Mouse (Mus musculus) liver, embryonic 13.5 days (tissue): ENCODE data around the gene Fam198b. TPM values are rescaled to one million over a fixed set of nuclear protein-coding genes. Genes with fewer than 3 reads are reported as not detected.
A peak's percentile ranks its signal among the peaks of the same experiment; 100 is the strongest.

Source experiments
- ATAC-seq: fragments of 200-750 bp; cut with Nextera tagmentation; 2 replicates; pipeline ENCODE4 v1.8.0; 2017; ENCODE audit warnings: low read depth, mild to moderate bottlenecking, moderate number of reproducible peaks, moderate library complexity
- DNase-seq: peaks from one replicate; pipeline ENCODE4 v3.0.0; 2022
- H3K27ac ChIP-seq: fragments of 300-500 bp; sonication (generic); 2 replicates; pipeline ENCODE4 v1.5.1; 2015; ENCODE audit warnings: moderate library complexity, mild to moderate bottlenecking, inconsistent platforms
- H3K27me3 ChIP-seq: fragments of 300-500 bp; sonication (generic); 2 replicates; pipeline ENCODE4 v1.6.1; 2015; ENCODE audit warnings: mild to moderate bottlenecking, inconsistent platforms
- H3K36me3 ChIP-seq: fragments of 300-500 bp; sonication (generic); 2 replicates; pipeline ENCODE4 v1.6.1; 2015; ENCODE audit warnings: mild to moderate bottlenecking, inconsistent platforms
- H3K4me1 ChIP-seq: fragments of 300-500 bp; sonication (generic); replicated peaks from 2 replicates; pipeline ENCODE4 v1.6.1; 2015; ENCODE audit warnings: inconsistent platforms
- H3K4me2 ChIP-seq: fragments of 300-500 bp; sonication (generic); 2 replicates; pipeline ENCODE4 v1.6.1; 2015; ENCODE audit warnings: inconsistent platforms, mild to moderate bottlenecking, moderate library complexity
- H3K4me3 ChIP-seq: fragments of 300-500 bp; sonication (generic); replicated peaks from 2 replicates; pipeline ENCODE4 v1.5.1; 2015; ENCODE audit warnings: mild to moderate bottlenecking, inconsistent platforms
- H3K9ac ChIP-seq: fragments of 300-500 bp; sonication (generic); 2 replicates; pipeline ENCODE4 v1.6.1; 2015; ENCODE audit warnings: mild to moderate bottlenecking, inconsistent platforms
- H3K9me3 ChIP-seq: fragments of 300-500 bp; sonication (generic); replicated peaks from 2 replicates; pipeline ENCODE4 v1.6.1; 2016; ENCODE audit warnings: inconsistent platforms
- WGBS: fragments of 180-500 bp; shearing (Covaris S2); methylation state at CpG from one replicate; pipeline ENCODE4 v1.1.7; 2015; ENCODE audit not compliant: insufficient replicate concordance; 5-methylcytosine and 5-hydroxymethylcytosine counted together
- polyA plus RNA-seq: library from polyadenylated mRNA; unstranded; fragments of >200 nt; fragmentation: Nextera tagmentation; extraction: Ambion mirVana; gene quantifications from 2 replicates; pipeline ENCODE4 v1.2.1, GENCODE M21; 2015

Fam198b gene
- polyA plus RNA-seq: 2.0 and 3.0 TPM in 2 replicates

GRCm38 (mm10) chr3:79884305-79884704, at the start of gene Fam198b:
Fam198b (plus strand) TSS chr3:79884533.
- 24% methylated on average over 5 of the region's 5 CpGs for WGBS
- peak within 1 kb of the TSS; percentile 21; the same call in 1 of the 2 replicates for H3K4me3 ChIP-seq
- H3K4me1 ChIP-seq: peaks cover 13% of the 10 kb centered on the region; the same call in 1 of the 2 replicates
- no peaks in the 10 kb centered on the region for H3K36me3 ChIP-seq
- no peaks in the 10 kb centered on the region for H3K9me3 ChIP-seq
- H3K27ac ChIP-seq: no peak within 1 kb of the TSS
- H3K9ac ChIP-seq: peak within 1 kb of the TSS; percentile 5; the same call in 1 of the 2 replicates
- ATAC-seq: peak; percentile 8; the same call in 1 of the 2 replicates
- H3K27me3 ChIP-seq: peaks cover 13% of the 10 kb centered on the region
- peak within 1 kb of the TSS; percentile 33 for H3K4me2 ChIP-seq
- no peak for DNase-seq

GRCm38 (mm10) chr3:79838751-79839150, 45.6 kb upstream of the Fam198b start:
- Histone ChIP-seq H3K4me1 (peaks cover 13% of the 10 kb centered on the region), H3K36me3 (peaks cover 2% of the 10 kb centered on the region; the same call in 1 of the 2 replicates), H3K4me3 (no peak overlapping the region), H3K27me3 (no peaks in the 10 kb centered on the region), H3K9ac (no peak overlapping the region), H3K4me2 (no peak overlapping the region), H3K27ac (no peak overlapping the region), H3K9me3 (no peaks in the 10 kb centered on the region)
- ATAC-seq (no peak), DNase-seq (no peak)
- 49% methylated on average over 6 of the region's 6 CpGs for WGBS

- Histone ChIP-seq H3K36me3 (peaks cover 2% of the 10 kb centered on the region; the same call in 1 of the 2 replicates), H3K4me1 (peaks cover 30% of the 10 kb centered on the region), H3K27ac (no peak overlapping the region), H3K4me2 (peak overlapping the region; percentile 73), H3K9ac (peak overlapping the region; percentile 69; the same call in 1 of the 2 replicates), H3K4me3 (peak overlapping the region; percentile 63), H3K9me3 (no peaks in the 10 kb centered on the region), H3K27me3 (no peaks in the 10 kb centered on the region)
- DNase-seq (no peak), ATAC-seq (no peak)
- WGBS: 61% methylated on average over 6 of the region's 6 CpGs
Measured at GRCm38 (mm10) chr3:79841475-79841874, 42.9 kb upstream of the Fam198b start.

GRCm38 (mm10) chr3:79842165-79842564, 42.2 kb upstream of the Fam198b start:
- Histone ChIP-seq H3K27me3 (no peaks in the 10 kb centered on the region), H3K9me3 (no peaks in the 10 kb centered on the region), H3K9ac (peak overlapping the region; percentile 69), H3K4me2 (peak overlapping the region; percentile 73), H3K36me3 (peaks cover 2% of the 10 kb centered on the region; the same call in 1 of the 2 replicates), H3K4me1 (peaks cover 30% of the 10 kb centered on the region), H3K27ac (peak overlapping the region; percentile 79), H3K4me3 (peak overlapping the region; percentile 63)
- ATAC-seq (peak; percentile 69), DNase-seq (peak; percentile 59)
- WGBS: 6% methylated on average over 12 of the region's 12 CpGs

DNA sequence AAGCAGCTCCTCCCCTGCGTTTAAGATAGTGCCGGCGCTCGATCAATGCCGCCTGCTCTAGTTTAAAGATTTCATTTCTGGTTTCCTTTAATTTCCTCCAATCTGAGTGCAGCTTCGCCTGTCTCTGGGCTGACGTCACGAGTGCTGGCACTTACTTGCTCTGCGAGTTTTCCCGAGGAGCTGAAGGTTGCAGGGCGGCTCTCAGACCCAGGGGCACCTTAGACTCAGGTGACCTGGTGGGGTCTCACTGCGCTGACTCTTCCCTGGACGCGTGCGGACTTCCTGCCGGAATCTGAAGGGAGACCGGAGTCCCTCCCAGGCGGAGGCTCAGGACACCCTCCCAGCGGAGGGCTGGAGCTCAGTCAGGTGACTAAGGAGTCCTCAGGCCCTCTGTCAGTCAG, 41.7 kb upstream of the Fam198b start:
- Histone ChIP-seq H3K4me3 (peak overlapping the region; percentile 63), H3K9me3 (no peaks in the 10 kb centered on the region), H3K9ac (peak overlapping the region; percentile 69), H3K27me3 (no peaks in the 10 kb centered on the region), H3K27ac (peak overlapping the region; percentile 79), H3K36me3 (peaks cover 2% of the 10 kb centered on the region; the same call in 1 of the 2 replicates), H3K4me1 (peaks cover 30% of the 10 kb centered on the region), H3K4me2 (peak overlapping the region; percentile 73)
- peak; percentile 81 for ATAC-seq
- under 1% methylated on average over 19 of the region's 19 CpGs for WGBS
- peak; percentile 51 for DNase-seq

- WGBS: 67% methylated on average over 9 of the region's 9 CpGs
- DNase-seq (no peak), ATAC-seq (peak; percentile 25; the same call in 1 of the 2 replicates)
Measured at GRCm38 (mm10) chr3:79843999-79844398, 40.3 kb upstream of the Fam198b start.

DNA sequence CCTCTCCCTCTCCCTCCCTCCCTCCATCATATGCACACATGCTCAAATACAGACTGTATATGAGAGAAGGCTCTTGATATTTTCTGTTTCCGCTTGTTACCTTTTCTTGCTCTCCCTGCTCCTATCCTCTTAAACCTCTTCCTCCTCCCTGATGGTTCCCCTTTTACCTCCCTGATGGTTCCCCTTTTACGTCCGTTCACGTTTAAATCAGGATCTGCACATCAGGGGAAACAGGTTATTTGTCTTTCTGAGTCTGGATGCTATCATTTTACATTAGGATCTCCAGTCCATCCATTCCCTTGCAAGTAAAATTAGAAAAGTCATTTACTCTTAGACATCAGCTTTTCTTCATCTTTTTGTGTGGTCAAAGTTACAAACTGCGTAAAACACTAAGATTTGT, 37.7 kb upstream of the Fam198b start:
- 47% methylated on average over 5 of the region's 5 CpGs for WGBS
- H3K4me1 ChIP-seq: peaks cover 43% of the 10 kb centered on the region
- H3K36me3 ChIP-seq: no peaks in the 10 kb centered on the region
- no peak overlapping the region for H3K9ac ChIP-seq
- no peak overlapping the region for H3K27ac ChIP-seq
- H3K9me3 ChIP-seq: no peaks in the 10 kb centered on the region
- ATAC-seq (no peak), DNase-seq (no peak)
- H3K4me2 ChIP-seq: no peak overlapping the region
- H3K27me3 ChIP-seq: no peaks in the 10 kb centered on the region
- no peak overlapping the region for H3K4me3 ChIP-seq

More at GRCm38 (mm10) chr3:79843999-79844398, 40.3 kb upstream of the Fam198b start:
- no peak overlapping the region for H3K4me2 ChIP-seq
- H3K4me1 ChIP-seq: peaks cover 34% of the 10 kb centered on the region
- H3K36me3 ChIP-seq: no peaks in the 10 kb centered on the region
- no peaks in the 10 kb centered on the region for H3K9me3 ChIP-seq
- H3K27me3 ChIP-seq: no peaks in the 10 kb centered on the region
- H3K27ac ChIP-seq: no peak overlapping the region
- H3K4me3 ChIP-seq: no peak overlapping the region
- no peak overlapping the region for H3K9ac ChIP-seq

DNA sequence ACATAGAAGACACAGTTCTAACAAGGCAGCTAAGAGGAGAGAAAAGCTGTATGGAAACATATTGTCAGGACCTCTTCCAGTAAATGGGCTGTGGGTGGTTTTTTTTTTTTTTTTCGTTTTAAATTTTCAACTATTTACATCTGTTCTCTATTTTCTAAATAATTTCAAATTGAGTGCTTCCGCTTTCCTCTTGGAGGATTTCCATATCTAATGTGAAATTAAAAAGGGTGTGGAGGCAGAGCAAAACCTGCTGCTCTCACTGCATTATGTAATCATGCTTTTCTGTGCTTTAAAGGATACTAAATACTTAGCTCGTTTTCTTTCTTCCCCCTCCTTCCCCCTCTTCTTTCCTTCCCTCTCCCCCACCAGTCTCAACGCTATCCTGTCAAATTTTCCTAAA, 35.5 kb upstream of the Fam198b start:
- ATAC-seq (no peak), DNase-seq (no peak)
- Histone ChIP-seq H3K9me3 (no peaks in the 10 kb centered on the region), H3K27ac (peak overlapping the region; percentile 30; the same call in 1 of the 2 replicates), H3K27me3 (no peaks in the 10 kb centered on the region), H3K9ac (no peak overlapping the region), H3K4me1 (peaks cover 46% of the 10 kb centered on the region), H3K36me3 (no peaks in the 10 kb centered on the region), H3K4me3 (no peak overlapping the region), H3K4me2 (no peak overlapping the region)
- WGBS: 43% methylated on average over 4 of the region's 4 CpGs

GRCm38 (mm10) chr3:79849621-79850020, 34.7 kb upstream of the Fam198b start:
- H3K4me2 ChIP-seq: no peak overlapping the region
- H3K36me3 ChIP-seq: no peaks in the 10 kb centered on the region
- peaks cover 46% of the 10 kb centered on the region for H3K4me1 ChIP-seq
- 49% methylated on average over 2 of the region's 2 CpGs for WGBS
- no peak for DNase-seq
- peak overlapping the region; percentile 74 for H3K27ac ChIP-seq
- no peak overlapping the region for H3K4me3 ChIP-seq
- ATAC-seq: peak; percentile 74
- no peaks in the 10 kb centered on the region for H3K9me3 ChIP-seq
- no peaks in the 10 kb centered on the region for H3K27me3 ChIP-seq
- no peak overlapping the region for H3K9ac ChIP-seq

- Histone ChIP-seq H3K27ac (no peak overlapping the region), H3K27me3 (no peaks in the 10 kb centered on the region), H3K9me3 (no peaks in the 10 kb centered on the region), H3K4me2 (no peak overlapping the region), H3K4me3 (no peak overlapping the region), H3K36me3 (no peaks in the 10 kb centered on the region), H3K9ac (no peak overlapping the region), H3K4me1 (peaks cover 37% of the 10 kb centered on the region)
- WGBS: 54% methylated on average over 6 of the region's 6 CpGs
- no peak for ATAC-seq
- no peak for DNase-seq
Measured at GRCm38 (mm10) chr3:79850656-79851055, 33.7 kb upstream of the Fam198b start.

DNA sequence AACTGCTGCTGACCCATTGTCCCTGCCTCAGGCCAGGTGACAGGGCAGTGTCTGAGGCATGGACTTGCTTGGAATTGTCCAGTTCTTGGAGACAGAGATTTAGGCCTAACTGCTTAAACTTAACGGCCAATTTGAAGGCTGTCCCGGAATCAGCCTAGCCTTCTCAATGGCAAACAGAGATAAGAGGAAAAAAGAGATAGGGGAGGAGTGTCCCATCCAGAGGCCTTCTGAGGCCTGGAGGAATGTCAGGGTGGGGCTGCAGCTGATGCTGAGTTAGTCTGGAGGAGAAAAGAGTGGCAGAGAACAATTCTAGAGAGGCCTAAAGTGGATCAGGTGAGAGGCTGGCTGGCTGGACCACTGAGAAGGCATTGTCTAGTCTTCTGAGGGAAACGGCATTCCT, 32.2 kb upstream of the Fam198b start:
- H3K4me2 ChIP-seq: peak overlapping the region; percentile 17
- no peaks in the 10 kb centered on the region for H3K27me3 ChIP-seq
- H3K27ac ChIP-seq: no peak overlapping the region
- H3K4me3 ChIP-seq: no peak overlapping the region
- 0 out of 2 replicates have a peak overlapping the region, but pooled peaks have one; percentile 37 for H3K9ac ChIP-seq
- DNase-seq: no peak
- no peaks in the 10 kb centered on the region for H3K9me3 ChIP-seq
- ATAC-seq: peak; percentile 74
- no peaks in the 10 kb centered on the region for H3K36me3 ChIP-seq
- peaks cover 35% of the 10 kb centered on the region for H3K4me1 ChIP-seq
- WGBS: 30% methylated on average over 3 of the region's 3 CpGs

DNA sequence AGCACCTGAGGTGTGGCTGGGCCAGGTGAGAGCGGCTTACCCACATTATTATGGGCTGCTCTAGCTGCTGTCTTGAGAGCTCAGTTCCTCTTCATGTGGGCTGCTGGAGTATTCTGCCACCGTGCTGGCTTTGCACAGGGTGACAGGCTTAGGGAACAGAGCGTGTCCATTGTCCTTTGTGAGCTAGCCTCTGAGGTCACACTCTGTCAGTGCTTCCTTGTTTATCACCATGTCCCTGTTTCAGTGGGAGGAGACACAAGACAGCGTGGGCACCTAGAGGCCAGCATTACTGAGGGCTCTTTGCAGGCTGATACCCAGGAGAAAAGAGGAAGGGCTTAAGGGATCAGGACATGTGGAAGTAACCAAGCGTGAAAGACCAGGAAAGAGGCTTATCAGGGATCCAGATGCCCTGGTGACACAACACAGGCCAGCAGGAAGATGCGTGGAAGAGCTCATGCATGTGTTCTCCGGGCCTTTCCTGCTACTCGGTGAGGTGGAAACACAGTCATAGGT, 31.6 kb upstream of the Fam198b start, which contains the start of gene Tmem144:
TSS of gene Tmem144 (minus strand) at position 120 of the 513 bp plus-strand sequence.
- Histone ChIP-seq H3K4me1 (peaks cover 35% of the 10 kb centered on the region), H3K27me3 (no peaks in the 10 kb centered on the region), H3K27ac (no peak within 1 kb of the TSS), H3K4me2 (peak within 1 kb of the TSS; percentile 17), H3K4me3 (no peak within 1 kb of the TSS), H3K9me3 (no peaks in the 10 kb centered on the region), H3K36me3 (no peaks in the 10 kb centered on the region), H3K9ac (peak within 1 kb of the TSS; percentile 37; the same call in 1 of the 2 replicates)
- 34% methylated on average over 8 of the region's 8 CpGs for WGBS
- ATAC-seq (peak; percentile 32), DNase-seq (no peak)
